Mouse (Mus musculus): ENCODE results near the gene Olfr776.
"Not testable (repeated sequence)": the region's sequence is repeated elsewhere in the genome, so short reads cannot be mapped to it uniquely, and the experiment has no call there.

Olfr776 gene

DNA sequence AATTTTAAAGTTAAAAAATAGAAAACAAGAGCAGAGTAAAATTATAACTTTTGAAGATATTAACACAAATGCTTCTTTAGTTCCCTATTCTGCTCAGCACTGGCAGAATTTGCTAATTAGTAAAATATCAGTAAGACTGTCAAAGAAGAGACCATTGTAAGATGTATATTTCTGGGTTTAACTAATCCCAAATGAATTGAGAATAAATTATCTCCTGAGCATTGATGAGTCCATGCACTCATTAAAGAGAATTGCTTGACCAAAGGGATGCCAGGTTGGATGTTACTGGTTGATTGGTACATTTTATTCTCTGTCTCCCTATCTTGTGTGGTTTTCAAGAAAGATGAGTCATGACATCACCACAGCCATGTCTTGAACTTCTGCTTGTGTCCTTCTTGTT, at the start of gene Olfr776:
Gene Olfr776 (plus strand): TSS at position 301 of the 400 bp plus-strand sequence.
- DNase-seq (ENCODE audit: low read depth) = no peak

DNA sequence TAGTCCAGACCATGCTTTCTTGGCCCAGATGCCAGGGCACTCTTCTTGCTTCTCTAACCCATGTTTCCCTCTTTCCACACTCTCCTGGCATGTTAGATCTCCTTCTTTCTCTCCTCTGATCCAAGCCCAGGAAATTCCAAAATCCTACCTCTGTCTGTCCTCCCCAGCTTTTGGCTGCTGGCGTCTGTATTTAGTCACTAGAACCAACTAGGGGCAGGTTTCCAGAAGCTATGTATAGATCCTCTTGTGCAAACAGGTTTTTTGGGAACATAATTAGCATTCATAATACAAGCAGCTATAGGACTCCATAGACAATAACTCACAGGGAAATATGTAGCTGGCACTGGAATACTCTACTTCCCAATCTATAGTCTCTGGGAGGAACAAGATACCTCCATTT, 28.2 kb upstream of the Olfr776 start:
- no peak for DNase-seq (ENCODE audit: low read depth)

GRCm38 (mm10) chr10:129235904-129236303, 23.0 kb upstream of the Olfr776 start, which contains the start of gene Olfr774:
Gene Olfr774, plus strand, starts transcription at chr10:129236204.
- DNase-seq (ENCODE audit: low read depth) = no peak

- no peak for DNase-seq (ENCODE audit: low read depth)
These were observed 10.8 kb upstream of the Olfr776 start, which contains the start of gene Olfr775 for GRCm38 (mm10) chr10:129248112-129248511. Gene Olfr775, plus strand, starts transcription at chr10:129248412.

DNA sequence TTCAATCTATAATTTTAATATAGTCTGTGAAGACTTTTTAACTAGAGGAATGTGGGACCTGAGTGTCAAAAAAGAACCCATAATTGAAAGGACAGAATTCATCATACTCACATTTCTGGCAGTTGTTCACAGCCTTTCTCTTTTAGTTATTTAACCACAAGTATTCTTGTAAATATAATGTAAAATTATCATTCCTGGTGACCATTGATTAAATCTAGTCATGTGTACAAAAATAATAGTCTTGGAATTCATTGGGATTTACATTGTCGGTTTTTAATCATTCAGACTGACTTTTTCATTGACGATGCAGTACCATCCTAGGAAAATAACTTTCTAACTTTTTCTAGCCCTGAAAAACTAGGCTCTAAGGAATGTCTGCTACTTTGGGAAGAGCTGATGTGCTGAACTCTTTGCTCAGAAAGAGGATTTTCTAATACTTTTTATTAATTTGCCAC, 12.2 kb downstream of the Olfr776 start, which contains the start of gene Olfr777:
Gene Olfr777 (minus strand): TSS at position 405 of the 455 bp plus-strand sequence.
- no peak for DNase-seq (ENCODE audit: low read depth)

GRCm38 (mm10) chr10:129312973-129313372, 54.0 kb downstream of the Olfr776 start:
- not testable (repeated sequence) for DNase-seq (ENCODE audit: low read depth)

DNA sequence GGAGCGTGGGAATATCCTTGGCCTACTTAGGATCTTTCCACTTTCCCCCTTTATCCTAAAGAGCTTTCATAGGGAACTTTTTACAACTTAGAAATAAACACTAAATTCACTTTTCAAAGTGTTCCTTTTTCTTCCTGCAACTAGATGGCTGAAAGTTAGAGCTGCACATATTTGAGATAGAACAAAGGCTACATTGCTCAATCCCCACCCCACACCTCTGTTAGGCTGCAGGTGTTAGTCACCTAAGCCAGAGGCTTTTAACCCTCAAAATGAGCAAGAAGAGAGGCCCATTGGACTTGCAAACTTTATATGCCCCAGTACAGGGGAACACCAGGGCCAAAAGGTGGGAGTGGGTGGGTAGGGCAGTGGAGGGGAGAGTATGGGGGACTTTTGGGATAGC, 54.6 kb downstream of the Olfr776 start:
- not testable (repeated sequence) for DNase-seq (ENCODE audit: low read depth)

Measured in c-Kit-positive CD71-negative TER-119-negative erythroid progenitor cells, embryonic 14.5 days (primary cell).